Mouse (Mus musculus) hindbrain, embryonic 10.5 days (tissue): ENCODE measurements around the gene Prlr. TPM values are rescaled to one million over a fixed set of nuclear protein-coding genes. Genes with fewer than 3 reads are reported as not detected.

Experiments
- DNase-seq: peaks from one replicate; pipeline ENCODE4 v3.0.0-alpha.2; 2017; ENCODE audit warnings: low spot score
- H3K27ac ChIP-seq: fragments of 300-500 bp; sonication (generic); 2 replicates; pipeline ENCODE4 v1.5.1; 2016; ENCODE audit warnings: mild to moderate bottlenecking, moderate library complexity
- H3K27me3 ChIP-seq: fragments of 300-500 bp; sonication (generic); 2 replicates; pipeline ENCODE4 v1.6.1; 2016; ENCODE audit warnings: mild to moderate bottlenecking; ENCODE audit not compliant: poor library complexity, insufficient read depth, severe bottlenecking
- H3K36me3 ChIP-seq: fragments of 300-500 bp; sonication (generic); 2 replicates; pipeline ENCODE4 v1.6.1; 2016; ENCODE audit warnings: mild to moderate bottlenecking, moderate library complexity
- H3K4me1 ChIP-seq: fragments of 300-500 bp; sonication (generic); replicated peaks from 2 replicates; pipeline ENCODE4 v1.6.1; 2016; ENCODE audit warnings: mild to moderate bottlenecking
- H3K4me3 ChIP-seq: fragments of 300-500 bp; sonication (generic); 2 replicates; pipeline ENCODE4 v1.5.1; 2016; ENCODE audit warnings: mild to moderate bottlenecking, moderate library complexity
- H3K9me3 ChIP-seq: fragments of 300-500 bp; sonication (generic); 2 replicates; pipeline ENCODE4 v1.6.1; 2016; ENCODE audit warnings: mild to moderate bottlenecking, moderate library complexity
- WGBS: fragments of 180-500 bp; shearing (Covaris S2); methylation state at CpG from one replicate; pipeline ENCODE4 v1.1.7; 2016; 5-methylcytosine and 5-hydroxymethylcytosine counted together
- polyA plus RNA-seq: library from polyadenylated mRNA; unstranded; fragments of >200 nt; fragmentation: Nextera tagmentation; extraction: Ambion mirVana; gene quantifications from 2 replicates; pipeline ENCODE4 v1.2.1, GENCODE M21; 2016

Prlr gene
- polyA plus RNA-seq, 1 experiment from 2014 or later = 0.29 TPM

- H3K27me3 ChIP-seq = no peaks in the 10 kb centered on the region
- H3K4me1 ChIP-seq = no peaks in the 10 kb centered on the region
- no peak overlapping the region for H3K27ac ChIP-seq
- no peaks in the 10 kb centered on the region for H3K9me3 ChIP-seq
- 87% methylated on average over 5 of the region's 5 CpGs for WGBS
- no peak overlapping the region for H3K4me3 ChIP-seq
- DNase-seq = no peak
- H3K36me3 ChIP-seq = no peaks in the 10 kb centered on the region
Measured at GRCm38 (mm10) chr15:10240228-10240795, 63.3 kb downstream of the Prlr start.

- no peak overlapping the region for H3K4me3 ChIP-seq
- no peaks in the 10 kb centered on the region for H3K4me1 ChIP-seq
- DNase-seq = no peak
- H3K9me3 ChIP-seq = no peaks in the 10 kb centered on the region
- H3K36me3 ChIP-seq = no peaks in the 10 kb centered on the region
- H3K27ac ChIP-seq = no peak overlapping the region
- no peaks in the 10 kb centered on the region for H3K27me3 ChIP-seq
Measured at GRCm38 (mm10) chr15:10242250-10242649, 65.2 kb downstream of the Prlr start.

DNA sequence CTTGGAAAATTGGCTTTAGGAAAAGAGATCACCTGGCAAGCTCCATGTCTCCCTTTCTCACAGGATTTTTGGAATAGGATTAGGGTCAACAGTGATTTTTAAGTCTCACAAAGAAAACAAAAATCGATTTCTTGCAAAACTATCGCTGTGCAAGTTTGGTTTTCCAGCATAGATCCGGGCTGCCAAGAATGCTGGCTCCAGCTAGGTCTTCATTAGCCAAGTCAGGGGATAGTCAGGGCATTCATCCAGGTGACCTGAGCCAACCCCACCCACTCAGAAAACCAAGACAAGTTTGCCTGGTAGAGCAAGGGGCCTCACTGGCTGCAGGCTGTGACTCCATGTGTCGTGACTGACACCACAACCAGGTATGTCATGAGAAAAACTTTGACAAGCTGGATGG is 72.2 kb downstream of the Prlr start:
- Histone ChIP-seq H3K4me1 (no peaks in the 10 kb centered on the region), H3K27ac (no peak overlapping the region), H3K4me3 (no peak overlapping the region), H3K27me3 (no peaks in the 10 kb centered on the region), H3K9me3 (no peaks in the 10 kb centered on the region), H3K36me3 (no peaks in the 10 kb centered on the region)
- WGBS = 92% methylated on average over 4 of the region's 4 CpGs
- DNase-seq = no peak

DNA sequence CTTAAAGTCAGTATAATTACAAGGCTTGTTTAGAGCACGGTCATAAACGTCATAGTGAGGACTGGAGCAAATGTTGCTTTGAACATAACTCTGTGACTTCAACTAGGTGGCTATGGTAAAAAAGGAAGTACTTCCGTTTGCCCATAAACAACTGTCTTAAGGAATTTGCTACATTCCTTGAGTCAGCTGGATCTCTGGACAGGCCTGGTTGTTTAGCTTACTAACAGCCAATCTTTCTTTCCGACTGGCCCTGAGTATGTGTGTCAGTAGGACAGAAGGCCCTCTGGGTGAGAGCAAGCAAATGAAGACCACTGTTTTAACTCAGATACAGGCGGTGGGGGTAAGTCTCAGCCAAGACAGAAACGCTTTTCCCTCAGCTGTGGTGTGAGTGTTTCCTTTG is 73.7 kb downstream of the Prlr start:
- Histone ChIP-seq H3K27me3 (no peaks in the 10 kb centered on the region), H3K9me3 (no peaks in the 10 kb centered on the region), H3K27ac (no peak overlapping the region), H3K4me1 (no peaks in the 10 kb centered on the region), H3K36me3 (no peaks in the 10 kb centered on the region), H3K4me3 (no peak overlapping the region)
- 84% methylated on average over 6 of the region's 6 CpGs for WGBS
- no peak for DNase-seq

DNA sequence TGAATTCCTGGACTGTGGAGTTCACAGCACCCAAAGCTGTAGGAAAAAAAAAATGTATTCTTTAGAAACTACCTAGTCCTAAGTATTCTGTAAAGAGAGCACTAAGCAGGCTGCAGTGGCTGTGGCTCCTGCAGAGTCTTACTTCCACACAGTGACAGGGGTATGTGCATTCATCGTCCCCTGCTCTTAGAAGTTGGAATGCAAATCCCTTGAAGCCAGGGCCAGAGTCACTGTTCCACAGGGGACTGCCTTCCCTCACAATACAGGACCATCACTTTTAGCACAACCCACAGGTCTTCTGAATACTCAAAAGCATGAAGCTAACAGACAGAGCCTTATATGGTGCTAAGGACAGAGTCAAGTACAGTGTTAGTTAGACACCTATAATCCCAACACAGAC is 75.5 kb downstream of the Prlr start:
- no peak overlapping the region for H3K27ac ChIP-seq
- H3K36me3 ChIP-seq = no peaks in the 10 kb centered on the region
- WGBS = 58% methylated on average over 1 of the region's 1 CpGs
- H3K27me3 ChIP-seq = no peaks in the 10 kb centered on the region
- H3K9me3 ChIP-seq = no peaks in the 10 kb centered on the region
- H3K4me3 ChIP-seq = no peak overlapping the region
- no peak for DNase-seq
- H3K4me1 ChIP-seq = no peaks in the 10 kb centered on the region

DNA sequence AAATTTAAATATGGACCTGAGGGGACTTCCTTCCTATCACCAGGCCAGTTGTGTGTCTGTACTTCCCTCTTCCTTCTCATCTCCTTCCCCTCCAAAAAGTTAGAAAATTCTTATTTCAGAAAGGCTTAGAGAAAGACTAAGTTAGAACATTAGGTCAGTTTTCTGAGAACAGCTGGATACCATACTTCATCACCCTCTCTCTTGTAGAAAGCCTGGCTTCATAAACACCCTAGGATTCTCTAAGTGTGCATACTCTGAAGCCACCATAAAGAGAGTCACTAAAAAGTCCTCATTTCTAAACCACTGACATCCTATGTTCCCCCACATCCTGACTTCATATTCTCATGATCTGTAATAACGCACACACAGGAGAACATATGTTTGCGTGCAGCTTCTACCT is 85.2 kb downstream of the Prlr start:
- no peak for DNase-seq
- no peaks in the 10 kb centered on the region for H3K27me3 ChIP-seq
- no peak overlapping the region for H3K4me3 ChIP-seq
- 95% methylated on average over 2 of the region's 2 CpGs for WGBS
- H3K36me3 ChIP-seq = no peaks in the 10 kb centered on the region
- no peaks in the 10 kb centered on the region for H3K9me3 ChIP-seq
- H3K27ac ChIP-seq = no peak overlapping the region
- no peaks in the 10 kb centered on the region for H3K4me1 ChIP-seq

DNA sequence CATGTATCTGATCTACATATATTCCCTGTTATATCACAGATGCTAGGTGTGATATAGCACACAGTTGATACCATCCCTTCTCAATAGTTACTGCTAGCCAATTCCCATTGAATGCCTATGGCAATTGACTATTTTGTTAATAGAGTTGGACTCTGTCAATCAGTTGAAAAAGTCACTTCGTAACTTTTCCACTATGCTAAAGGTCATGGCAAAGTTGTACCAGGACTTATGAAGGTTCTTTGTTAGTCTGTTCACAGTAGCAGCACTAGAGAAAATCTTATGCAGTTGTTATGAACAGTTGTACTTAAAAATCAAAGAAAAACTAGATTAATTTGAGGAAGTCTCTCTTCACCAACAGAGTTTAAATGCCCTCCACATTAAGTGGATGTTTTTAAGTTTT is 85.6 kb downstream of the Prlr start:
- DNase-seq = no peak
- H3K9me3 ChIP-seq = no peaks in the 10 kb centered on the region
- H3K27me3 ChIP-seq = no peaks in the 10 kb centered on the region
- no peaks in the 10 kb centered on the region for H3K36me3 ChIP-seq
- H3K4me1 ChIP-seq = no peaks in the 10 kb centered on the region
- H3K4me3 ChIP-seq = no peak overlapping the region
- no peak overlapping the region for H3K27ac ChIP-seq
- 91% methylated on average over 1 of the region's 1 CpGs for WGBS

DNA sequence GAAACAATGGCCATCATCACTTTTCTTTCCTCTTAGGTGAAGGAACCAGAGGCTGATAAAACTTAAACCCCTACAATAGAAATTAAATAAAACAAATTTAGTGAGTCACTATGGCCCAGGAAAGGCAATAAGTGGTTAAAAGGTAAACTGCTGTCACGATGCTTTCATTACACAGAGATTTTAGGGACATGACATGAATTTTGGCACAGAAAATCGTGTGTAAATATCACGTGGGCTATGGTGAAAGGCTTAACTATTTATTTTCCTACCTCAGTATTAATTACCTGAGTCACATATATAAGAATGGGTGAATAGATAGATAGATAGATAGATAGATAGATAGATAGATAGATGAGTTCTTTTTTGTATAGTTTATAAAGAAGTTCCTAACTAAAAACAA is 86.4 kb downstream of the Prlr start:
- no peak for DNase-seq
- no peaks in the 10 kb centered on the region for H3K27me3 ChIP-seq
- no peaks in the 10 kb centered on the region for H3K4me1 ChIP-seq
- H3K9me3 ChIP-seq = no peaks in the 10 kb centered on the region
- no peak overlapping the region for H3K27ac ChIP-seq
- H3K36me3 ChIP-seq = no peaks in the 10 kb centered on the region
- H3K4me3 ChIP-seq = no peak overlapping the region
- WGBS = 90% methylated on average over 3 of the region's 3 CpGs

- no peaks in the 10 kb centered on the region for H3K36me3 ChIP-seq
- no peak overlapping the region for H3K4me3 ChIP-seq
- H3K4me1 ChIP-seq = no peaks in the 10 kb centered on the region
- H3K27ac ChIP-seq = no peak overlapping the region
- WGBS = 92% methylated on average over 5 of the region's 5 CpGs
- no peak for DNase-seq
- H3K27me3 ChIP-seq = no peaks in the 10 kb centered on the region
- H3K9me3 ChIP-seq = no peaks in the 10 kb centered on the region
Measured at GRCm38 (mm10) chr15:10264885-10265284, 87.8 kb downstream of the Prlr start.

DNA sequence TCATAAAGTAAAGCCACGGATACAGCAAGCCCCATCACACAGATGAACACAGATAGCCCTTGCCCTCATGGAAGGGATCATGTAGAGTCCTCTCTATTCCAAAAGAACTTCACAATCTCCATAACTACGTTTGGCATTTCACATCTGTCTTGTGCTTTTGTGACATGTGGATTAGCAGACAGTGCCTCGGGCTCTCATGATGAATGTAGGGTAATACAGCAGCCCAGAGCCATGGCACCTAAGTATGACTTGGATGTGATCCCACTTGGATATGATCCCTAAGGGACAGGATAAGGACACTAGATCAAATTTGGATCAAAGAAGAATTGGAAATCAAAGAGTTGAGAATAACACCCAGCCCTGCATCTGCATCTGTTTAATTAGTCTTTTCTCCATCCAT is 90.2 kb downstream of the Prlr start:
- H3K4me3 ChIP-seq = no peak overlapping the region
- no peaks in the 10 kb centered on the region for H3K9me3 ChIP-seq
- no peak overlapping the region for H3K27ac ChIP-seq
- WGBS = 66% methylated on average over 3 of the region's 3 CpGs
- H3K4me1 ChIP-seq = no peaks in the 10 kb centered on the region
- no peaks in the 10 kb centered on the region for H3K36me3 ChIP-seq
- H3K27me3 ChIP-seq = no peaks in the 10 kb centered on the region
- DNase-seq = no peak

DNA sequence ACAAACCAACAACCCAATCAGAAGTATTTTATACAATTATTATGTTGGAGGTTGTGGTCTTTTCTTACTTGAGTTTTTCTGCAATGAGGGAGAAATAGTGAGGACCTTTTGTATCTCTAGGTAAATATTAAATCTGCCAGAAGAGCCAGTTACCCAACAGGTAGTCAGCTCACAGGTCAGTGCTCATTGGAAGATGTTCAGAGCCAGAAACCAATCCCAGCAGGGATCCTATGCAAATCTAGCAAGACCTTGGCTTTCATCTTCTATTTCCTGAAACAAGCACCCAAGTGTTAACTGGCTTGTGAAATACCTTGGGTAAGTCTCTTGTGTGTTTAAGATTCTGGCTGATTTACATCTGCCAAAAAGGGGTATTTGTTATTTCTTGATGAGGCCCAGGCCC is 99.3 kb downstream of the Prlr start:
- H3K27ac ChIP-seq = no peak overlapping the region
- no peak overlapping the region for H3K4me3 ChIP-seq
- H3K4me1 ChIP-seq = no peaks in the 10 kb centered on the region
- no peaks in the 10 kb centered on the region for H3K27me3 ChIP-seq
- H3K36me3 ChIP-seq = no peaks in the 10 kb centered on the region
- DNase-seq = no peak
- no peaks in the 10 kb centered on the region for H3K9me3 ChIP-seq

DNA sequence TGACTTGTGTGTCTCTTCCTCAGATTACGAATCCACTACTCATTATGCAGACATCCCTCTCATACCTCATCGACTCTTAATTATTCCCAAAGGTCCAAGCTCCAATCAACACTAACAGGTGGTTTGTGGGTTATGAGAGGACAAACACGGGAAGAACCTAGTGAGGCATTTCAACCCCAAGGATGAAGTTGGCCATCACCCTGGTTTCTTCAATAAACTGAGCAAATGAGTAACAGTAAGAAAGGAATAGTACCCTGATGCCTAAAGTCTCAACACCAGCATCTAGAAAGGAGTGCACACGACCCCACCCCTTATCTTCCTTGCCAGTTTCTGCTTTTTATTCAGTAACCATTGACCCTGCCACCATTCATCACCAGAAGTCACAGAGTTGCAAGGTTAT is 100.4 kb downstream of the Prlr start:
- 85% methylated on average over 4 of the region's 4 CpGs for WGBS
- Histone ChIP-seq H3K27me3 (no peaks in the 10 kb centered on the region), H3K27ac (no peak overlapping the region), H3K4me1 (no peaks in the 10 kb centered on the region), H3K9me3 (no peaks in the 10 kb centered on the region), H3K36me3 (no peaks in the 10 kb centered on the region), H3K4me3 (no peak overlapping the region)
- no peak for DNase-seq

DNA sequence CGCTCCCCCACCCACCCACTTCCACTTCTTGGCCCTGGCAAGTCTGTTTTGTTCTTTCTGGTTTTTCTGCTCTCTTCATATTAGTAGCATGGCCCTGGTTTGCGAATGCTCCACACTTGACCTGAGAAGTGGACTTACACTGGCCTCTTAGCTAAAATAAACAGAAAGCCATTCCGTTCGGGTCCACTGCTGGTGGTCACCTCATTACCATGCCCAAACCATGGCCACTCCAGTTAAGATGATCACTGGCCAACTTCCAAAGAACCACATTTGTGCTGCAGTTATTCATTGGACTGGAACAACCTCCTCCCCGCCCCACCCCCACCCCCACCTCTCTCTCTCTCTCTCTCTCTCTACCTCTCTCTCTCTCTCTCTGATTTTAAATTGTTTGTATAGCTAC is 104.5 kb downstream of the Prlr start:
- Histone ChIP-seq H3K36me3 (no peaks in the 10 kb centered on the region), H3K4me1 (no peaks in the 10 kb centered on the region), H3K27ac (no peak overlapping the region), H3K27me3 (no peaks in the 10 kb centered on the region), H3K4me3 (no peak overlapping the region), H3K9me3 (no peaks in the 10 kb centered on the region)
- 80% methylated on average over 5 of the region's 5 CpGs for WGBS
- no peak for DNase-seq

- H3K36me3 ChIP-seq = no peaks in the 10 kb centered on the region
- no peaks in the 10 kb centered on the region for H3K9me3 ChIP-seq
- no peak overlapping the region for H3K27ac ChIP-seq
- H3K4me3 ChIP-seq = no peak overlapping the region
- no peaks in the 10 kb centered on the region for H3K27me3 ChIP-seq
- H3K4me1 ChIP-seq = no peaks in the 10 kb centered on the region
- DNase-seq = no peak
Measured at GRCm38 (mm10) chr15:10283661-10284060, 106.6 kb downstream of the Prlr start.
